Mouse (Mus musculus): ENCODE data around the gene Ercc6. TPM values are rescaled to one million over a fixed set of nuclear protein-coding genes. Genes with fewer than 3 reads are reported as not detected.

Ercc6 gene
- total and polyA plus RNA-seq, 2 experiments from 2014 or later: 9.9 to 16.8 TPM

DNA sequence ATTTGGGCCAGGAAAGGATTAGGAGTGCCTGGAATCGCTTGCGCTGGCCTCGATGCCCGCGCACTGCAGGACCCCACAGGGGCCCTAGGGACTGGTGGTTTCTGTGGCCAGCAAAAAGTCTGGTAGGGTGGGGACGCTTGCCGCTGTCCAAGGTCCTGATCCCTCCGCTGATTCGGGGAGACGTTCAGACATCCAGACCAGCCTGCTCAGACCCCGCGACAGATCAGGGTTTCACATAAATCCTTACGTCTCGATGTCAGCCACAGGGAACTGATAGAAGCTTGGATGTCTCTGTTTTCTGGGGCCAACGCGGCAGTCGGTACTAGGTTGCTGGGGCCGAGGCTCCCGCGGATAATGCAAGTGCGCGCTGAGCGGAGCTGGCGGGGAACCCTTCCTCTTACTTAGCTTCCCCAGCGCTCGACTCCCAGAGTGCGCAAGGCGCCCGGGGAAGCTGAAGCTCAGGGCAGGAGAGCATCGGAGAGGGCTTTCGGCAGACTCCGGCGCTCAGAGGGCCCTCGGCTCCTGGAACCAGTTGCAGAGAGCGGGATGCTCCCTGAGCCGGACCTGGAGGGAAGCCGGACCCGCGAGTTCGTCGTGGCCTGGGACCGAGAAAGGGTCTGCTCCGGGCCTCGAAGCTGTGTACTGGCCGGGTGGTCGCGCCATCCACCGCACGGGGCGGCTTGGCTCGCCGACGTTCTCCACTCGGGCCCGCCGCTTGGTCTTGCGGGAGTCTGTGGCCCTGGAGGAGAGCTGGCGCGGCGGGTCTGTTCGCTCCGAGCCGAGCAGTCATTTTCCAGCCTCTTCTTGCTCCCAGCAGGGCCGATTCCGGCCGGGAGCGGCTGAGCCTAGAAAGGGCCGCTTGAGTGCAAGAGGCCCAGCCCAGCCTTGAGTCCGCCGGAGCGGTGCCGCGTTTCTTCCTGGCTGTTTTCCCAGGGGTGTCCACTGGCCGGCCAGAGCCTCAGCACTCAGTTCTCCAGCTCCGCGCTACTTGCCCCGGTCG, 84.2 kb downstream of the Ercc6 start:
- DNase-seq (ENCODE audit: low spot score): peak; percentile 40
- Histone ChIP-seq H3K9me3 (ENCODE audit: low read length) (no peaks in the 10 kb centered on the region), H3K4me1 (ENCODE audit: insufficient read depth, low read length) (peaks cover 5% of the 10 kb centered on the region), H3K4me2 (ENCODE audit: low read depth, low read length, poor library complexity, severe bottlenecking) (peak overlapping the region; percentile 39), H3K4me3 (ENCODE audit: low read depth, low read length) (peak overlapping the region; percentile 21), H3K36me3 (ENCODE audit: insufficient read depth, low read length) (no peaks in the 10 kb centered on the region), H3K9ac (replicated peaks; ENCODE audit: low read length, poor library complexity, severe bottlenecking) (no peak overlapping the region), H3K27ac (ENCODE audit: low read depth, low read length) (no peak overlapping the region), H3K27me3 (ENCODE audit: insufficient read depth, low read length) (peaks cover 68% of the 10 kb centered on the region)
- WGBS: under 1% methylated on average over 77 of the region's 78 CpGs
- TF ChIP-seq CTCF (IDR thresholded peaks at IDR 0.05): no peak
- peak; percentile 47; the same call in 1 of the 2 replicates for ATAC-seq (ENCODE audit: low FRiP score)

GRCm38 (mm10) chr14:32598437-32599219, 85.3 kb downstream of the Ercc6 start:
- 4% methylated on average over 23 of the region's 23 CpGs for WGBS
- Histone ChIP-seq H3K4me2 (ENCODE audit: low read depth, low read length, poor library complexity, severe bottlenecking) (peak overlapping the region; percentile 53; the same call in 1 of the 2 replicates), H3K27me3 (ENCODE audit: insufficient read depth, low read length) (peaks cover 59% of the 10 kb centered on the region), H3K9me3 (ENCODE audit: low read length) (no peaks in the 10 kb centered on the region), H3K4me3 (ENCODE audit: low read depth, low read length) (peak overlapping the region; percentile 28; the same call in 1 of the 2 replicates), H3K27ac (ENCODE audit: low read depth, low read length) (no peak overlapping the region), H3K9ac (replicated peaks; ENCODE audit: low read length, poor library complexity, severe bottlenecking) (no peak overlapping the region), H3K36me3 (ENCODE audit: insufficient read depth, low read length) (no peaks in the 10 kb centered on the region), H3K4me1 (ENCODE audit: insufficient read depth, low read length) (peaks cover 5% of the 10 kb centered on the region)
- TF ChIP-seq CTCF (IDR thresholded peaks at IDR 0.05): no peak
- no peak for DNase-seq (ENCODE audit: low spot score)
- no peak for ATAC-seq (ENCODE audit: low FRiP score)

DNA sequence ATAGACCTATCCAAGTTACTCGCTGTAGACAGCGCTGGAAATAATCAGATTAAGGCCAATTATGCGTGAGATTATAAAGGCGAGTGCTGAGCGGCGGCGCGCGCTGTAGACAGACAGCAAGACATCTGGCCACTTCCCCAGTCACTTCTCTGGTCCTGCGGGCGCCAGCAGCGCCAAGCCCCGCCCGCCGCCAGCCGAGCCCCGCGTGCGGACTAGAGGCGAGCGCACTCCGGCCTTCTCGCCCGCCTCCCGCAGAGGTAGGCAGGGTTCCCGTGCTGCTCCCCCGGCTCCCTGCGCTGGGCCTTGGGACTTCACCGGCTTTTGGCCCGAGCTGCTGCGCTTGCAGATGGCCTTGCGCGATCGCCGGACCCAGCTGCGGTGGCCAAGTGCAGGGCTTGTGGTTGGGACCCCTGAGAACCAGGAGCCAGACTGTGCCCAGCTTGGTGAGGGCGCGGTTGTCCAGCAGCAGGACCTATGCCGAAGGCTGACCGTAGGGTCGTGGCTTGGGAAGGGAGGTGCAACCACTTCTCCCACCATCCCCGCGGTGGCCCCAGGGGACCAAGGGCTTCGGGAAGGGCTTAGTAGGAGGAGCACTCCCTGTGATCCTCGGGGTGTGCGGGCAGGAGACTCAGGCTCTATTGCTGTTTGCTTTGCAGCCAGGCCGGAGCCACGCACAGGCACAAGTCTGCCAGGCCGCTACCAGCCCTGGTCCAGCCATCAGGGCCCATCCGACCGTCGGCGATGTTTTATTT, 86.1 kb downstream of the Ercc6 start, which contains the start of gene Prrxl1:
Prrxl1 (plus strand) TSS at position 118 of the 752 bp plus-strand sequence.
- ATAC-seq (ENCODE audit: low FRiP score): 0 out of 2 replicates have a peak, but pooled peaks have one; percentile 11
- no peak within 1 kb of the TSS for H3K27ac ChIP-seq (ENCODE audit: low read depth, low read length)

DNA sequence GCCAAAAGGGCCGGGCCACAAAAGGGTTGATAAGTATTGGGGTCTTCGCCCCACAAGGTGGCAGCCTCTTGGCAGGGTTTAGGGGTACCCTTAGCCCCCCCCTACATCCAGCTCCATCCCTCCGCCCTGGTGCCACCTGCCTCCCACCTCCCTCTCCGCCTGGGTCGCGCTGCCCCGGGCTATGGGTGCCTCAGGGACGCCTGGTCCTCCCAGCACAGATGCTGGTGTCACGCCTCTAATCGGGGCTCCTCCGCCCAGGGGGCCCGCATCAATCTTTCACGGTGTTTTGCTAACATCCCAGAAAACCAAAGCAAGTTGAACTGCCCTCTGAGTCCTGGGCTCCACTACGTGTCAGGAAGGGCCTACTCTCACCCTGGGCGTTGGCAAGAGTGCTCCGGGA, 86.8 kb downstream of the Ercc6 start:
- Histone ChIP-seq H3K27ac (ENCODE audit: low read depth, low read length) (no peak overlapping the region), H3K27me3 (ENCODE audit: insufficient read depth, low read length) (peaks cover 53% of the 10 kb centered on the region)

More for the DNA sequence above, 86.1 kb downstream of the Ercc6 start, which contains the start of gene Prrxl1:
- H3K36me3 ChIP-seq (ENCODE audit: insufficient read depth, low read length): no peaks in the 10 kb centered on the region
- peak within 1 kb of the TSS; percentile 28 for H3K4me3 ChIP-seq (ENCODE audit: low read depth, low read length)
- TF ChIP-seq CTCF (IDR thresholded peaks at IDR 0.05): no peak
- no peaks in the 10 kb centered on the region for H3K9me3 ChIP-seq (ENCODE audit: low read length)
- H3K4me2 ChIP-seq (ENCODE audit: low read depth, low read length, poor library complexity, severe bottlenecking): peak within 1 kb of the TSS; percentile 53
- DNase-seq (ENCODE audit: low spot score): no peak
- 0 out of 2 replicates have a peak within 1 kb of the TSS, but pooled peaks have one; percentile 2 for H3K9ac ChIP-seq (replicated peaks; ENCODE audit: low read length, poor library complexity, severe bottlenecking)
- H3K27me3 ChIP-seq (ENCODE audit: insufficient read depth, low read length): peaks cover 56% of the 10 kb centered on the region
- peaks cover 5% of the 10 kb centered on the region for H3K4me1 ChIP-seq (ENCODE audit: insufficient read depth, low read length)
- 1% methylated on average over 46 of the region's 53 CpGs for WGBS

DNA sequence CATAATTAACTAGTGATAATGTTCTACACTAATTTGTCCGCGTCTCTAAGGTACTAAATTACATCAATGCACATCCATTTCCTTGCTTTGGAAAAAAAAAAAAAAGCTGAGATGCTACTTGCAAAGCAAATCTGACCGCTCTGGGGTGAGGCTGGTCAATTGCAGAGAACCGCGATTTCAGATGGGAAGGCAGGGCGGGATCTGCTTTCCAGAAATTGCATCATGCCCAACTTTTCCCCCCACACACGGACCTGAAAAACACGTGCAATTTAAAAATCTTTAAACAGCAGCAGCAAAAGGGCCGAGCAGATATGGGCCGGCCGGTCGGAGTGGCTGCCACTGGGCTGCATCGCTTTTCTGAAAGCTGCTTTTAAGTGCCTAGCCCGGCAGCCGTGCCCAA, 92.2 kb downstream of the Ercc6 start:
- DNase-seq (ENCODE audit: low spot score): no peak

More for the DNA sequence above, 86.8 kb downstream of the Ercc6 start:
- 3% methylated on average over 16 of the region's 16 CpGs for WGBS
- no peak for DNase-seq (ENCODE audit: low spot score)
- Histone ChIP-seq H3K9me3 (ENCODE audit: low read length) (no peaks in the 10 kb centered on the region), H3K4me3 (ENCODE audit: low read depth, low read length) (no peak overlapping the region), H3K36me3 (ENCODE audit: insufficient read depth, low read length) (no peaks in the 10 kb centered on the region), H3K9ac (replicated peaks; ENCODE audit: low read length, poor library complexity, severe bottlenecking) (no peak overlapping the region), H3K4me2 (ENCODE audit: low read depth, low read length, poor library complexity, severe bottlenecking) (peak overlapping the region; percentile 53; the same call in 1 of the 2 replicates), H3K4me1 (ENCODE audit: insufficient read depth, low read length) (peaks cover 5% of the 10 kb centered on the region)
- ATAC-seq (ENCODE audit: low FRiP score): no peak
- TF ChIP-seq CTCF (IDR thresholded peaks at IDR 0.05): no peak

More for the DNA sequence above, 92.2 kb downstream of the Ercc6 start:
- ATAC-seq (ENCODE audit: low FRiP score): no peak
- Histone ChIP-seq H3K4me3 (ENCODE audit: low read depth, low read length) (no peak overlapping the region), H3K9ac (replicated peaks; ENCODE audit: low read length, poor library complexity, severe bottlenecking) (no peak overlapping the region), H3K27ac (ENCODE audit: low read depth, low read length) (no peak overlapping the region), H3K4me2 (ENCODE audit: low read depth, low read length, poor library complexity, severe bottlenecking) (no peak overlapping the region), H3K27me3 (ENCODE audit: insufficient read depth, low read length) (peaks cover 9% of the 10 kb centered on the region; the same call in 1 of the 2 replicates), H3K36me3 (ENCODE audit: insufficient read depth, low read length) (no peaks in the 10 kb centered on the region), H3K4me1 (ENCODE audit: insufficient read depth, low read length) (no peaks in the 10 kb centered on the region), H3K9me3 (ENCODE audit: low read length) (no peaks in the 10 kb centered on the region)
- TF ChIP-seq CTCF (IDR thresholded peaks at IDR 0.05): no peak
- WGBS: 39% methylated on average over 15 of the region's 15 CpGs

Measured in midbrain, postnatal 0 days (tissue).